Mouse (Mus musculus) G1E (cell line): Measurements from ENCODE around the gene Asap2. TPM values are rescaled to one million over a fixed set of nuclear protein-coding genes. Genes with fewer than 3 reads are reported as not detected.

ENCODE experiments used
- ATAC-seq: 2 replicates; pipeline ENCODE4 v1.8.0; 2016; ENCODE audit warnings: mild to moderate bottlenecking; ENCODE audit not compliant: insufficient number of reproducible peaks, poor library complexity, low FRiP score, severe bottlenecking; ENCODE audit errors: extremely low read depth
- DNase-seq: peaks from one replicate; pipeline ENCODE4 v3.0.0; 2012; ENCODE audit warnings: low spot score
- H3K27me3 ChIP-seq: 2 replicates; pipeline ENCODE4 v1.6.1; 2012; ENCODE audit warnings: mild to moderate bottlenecking, low read length, inconsistent platforms; ENCODE audit not compliant: insufficient read depth
- H3K36me3 ChIP-seq: replicated peaks from 2 replicates; pipeline ENCODE3; 2012; ENCODE audit warnings: mild to moderate bottlenecking, inconsistent platforms
- H3K4me1 ChIP-seq: 2 replicates; pipeline ENCODE4 v1.6.1; 2012; ENCODE audit warnings: low read depth, low read length, inconsistent platforms, mixed read lengths; ENCODE audit not compliant: insufficient read depth
- H3K4me3 ChIP-seq: 2 replicates; pipeline ENCODE4 v1.5.1; 2012; ENCODE audit warnings: low read depth, mild to moderate bottlenecking, inconsistent platforms, low read length, moderate library complexity, mixed read lengths
- H3K9me3 ChIP-seq: replicated peaks from 2 replicates; pipeline ENCODE4 v1.6.1; 2012; ENCODE audit warnings: inconsistent platforms
- CTCF ChIP-seq: IDR thresholded peaks from 2 replicates; pipeline ENCODE4 v1.5.1; 2012; ENCODE audit warnings: low read depth, low read length, inconsistent platforms, mixed read lengths
- GATA1 ChIP-seq: IDR thresholded peaks from 2 replicates; pipeline ENCODE4 v1.6.1; 2012; ENCODE audit warnings: borderline replicate concordance, low read length, inconsistent platforms, mixed read lengths
- GATA2 ChIP-seq: IDR thresholded peaks from 2 replicates; pipeline ENCODE4 v1.6.1; 2012; ENCODE audit warnings: low read depth, low read length, inconsistent platforms, borderline replicate concordance
- POLR2AphosphoS5 ChIP-seq: IDR thresholded peaks from 2 replicates; pipeline ENCODE4 v1.6.1; 2012; ENCODE audit warnings: low read depth, low read length, inconsistent platforms; ENCODE audit not compliant: insufficient replicate concordance
- TAL1 ChIP-seq: conservative IDR thresholded peaks from 2 replicates; pipeline ENCODE4 v1.6.1; 2012; ENCODE audit warnings: low read depth, low read length, inconsistent platforms, mixed read lengths
- polyA plus RNA-seq: library from polyadenylated mRNA; stranded (reverse); fragments of >175 nt; gene quantifications from 2 replicates; pipeline ENCODE4 v1.2.3, GENCODE M21; 2012
- total RNA-seq, 2 experiments: library from RNA; stranded (forward) in 1 of 2; stranded (reverse) in 1 of 2; fragments of 200-1000 nt in 1 of 2; fragments of >200 nt in 1 of 2; fragmentation: Nextera tagmentation in 1 of 2; gene quantifications; 2 replicates each; pipeline ENCODE4 v1.2.3; 2014 to 2017

The Asap2 gene
- total and polyA plus RNA-seq, 3 experiments: not detected

DNA sequence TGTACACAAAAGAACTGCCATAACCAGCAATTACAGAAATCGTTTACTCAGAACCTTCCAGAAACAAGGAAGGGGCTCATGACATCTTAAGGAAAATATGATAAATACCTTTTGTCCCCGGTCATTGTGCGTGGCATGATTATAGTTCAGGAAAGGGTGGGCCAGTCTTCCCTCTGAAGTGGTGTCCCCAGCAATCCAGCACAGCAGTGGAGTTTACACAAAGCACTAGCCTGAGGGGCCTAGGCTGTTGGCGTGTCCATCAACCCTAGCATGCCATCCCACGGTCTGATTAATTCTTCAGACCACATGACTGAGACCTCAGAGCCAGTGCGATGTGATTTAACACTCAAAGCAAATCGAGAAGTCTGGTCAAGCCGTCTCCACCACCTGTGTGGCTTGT, 235.1 kb downstream of the Asap2 start:
- H3K27me3 ChIP-seq: no peaks in the 10 kb centered on the region; the same call in 1 of the 2 replicates
- peaks cover 4% of the 10 kb centered on the region for H3K9me3 ChIP-seq
- no peak for DNase-seq
- H3K36me3 ChIP-seq: no peaks in the 10 kb centered on the region
- no peak for TF ChIP-seq POLR2AphosphoS5
- no peak for TF ChIP-seq GATA2
- no peak for TF ChIP-seq TAL1
- TF ChIP-seq GATA1: no peak
- no peak for TF ChIP-seq CTCF
- no peak overlapping the region for H3K4me3 ChIP-seq
- no peak for ATAC-seq
- no peaks in the 10 kb centered on the region for H3K4me1 ChIP-seq

DNA sequence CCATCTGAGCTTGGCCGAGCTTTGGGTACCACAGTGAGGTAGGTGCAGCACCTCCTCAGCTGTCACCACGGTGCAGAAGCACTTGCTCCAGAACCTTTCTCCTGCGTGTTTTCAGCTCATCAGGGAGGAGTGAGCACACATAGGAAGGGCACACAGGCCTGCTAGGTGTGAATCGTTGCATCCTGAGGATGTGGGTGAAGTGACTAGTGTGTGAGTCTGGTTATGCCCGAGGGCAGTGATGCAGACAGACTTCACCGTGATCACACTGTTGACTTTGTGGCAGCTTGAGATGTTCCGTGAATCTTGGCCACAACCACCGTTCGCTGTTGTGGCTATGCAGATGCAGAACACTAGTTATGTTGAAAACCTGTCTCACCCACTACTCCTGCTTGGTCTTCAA, 236.1 kb downstream of the Asap2 start:
- no peak for DNase-seq
- Histone ChIP-seq H3K4me3 (no peak overlapping the region), H3K36me3 (no peaks in the 10 kb centered on the region), H3K4me1 (no peaks in the 10 kb centered on the region), H3K27me3 (no peaks in the 10 kb centered on the region; the same call in 1 of the 2 replicates), H3K9me3 (peaks cover 4% of the 10 kb centered on the region; the same call in 1 of the 2 replicates)
- no peak for TF ChIP-seq GATA2
- no peak for TF ChIP-seq GATA1
- no peak for TF ChIP-seq POLR2AphosphoS5
- TF ChIP-seq CTCF: no peak
- no peak for TF ChIP-seq TAL1
- ATAC-seq: no peak

DNA sequence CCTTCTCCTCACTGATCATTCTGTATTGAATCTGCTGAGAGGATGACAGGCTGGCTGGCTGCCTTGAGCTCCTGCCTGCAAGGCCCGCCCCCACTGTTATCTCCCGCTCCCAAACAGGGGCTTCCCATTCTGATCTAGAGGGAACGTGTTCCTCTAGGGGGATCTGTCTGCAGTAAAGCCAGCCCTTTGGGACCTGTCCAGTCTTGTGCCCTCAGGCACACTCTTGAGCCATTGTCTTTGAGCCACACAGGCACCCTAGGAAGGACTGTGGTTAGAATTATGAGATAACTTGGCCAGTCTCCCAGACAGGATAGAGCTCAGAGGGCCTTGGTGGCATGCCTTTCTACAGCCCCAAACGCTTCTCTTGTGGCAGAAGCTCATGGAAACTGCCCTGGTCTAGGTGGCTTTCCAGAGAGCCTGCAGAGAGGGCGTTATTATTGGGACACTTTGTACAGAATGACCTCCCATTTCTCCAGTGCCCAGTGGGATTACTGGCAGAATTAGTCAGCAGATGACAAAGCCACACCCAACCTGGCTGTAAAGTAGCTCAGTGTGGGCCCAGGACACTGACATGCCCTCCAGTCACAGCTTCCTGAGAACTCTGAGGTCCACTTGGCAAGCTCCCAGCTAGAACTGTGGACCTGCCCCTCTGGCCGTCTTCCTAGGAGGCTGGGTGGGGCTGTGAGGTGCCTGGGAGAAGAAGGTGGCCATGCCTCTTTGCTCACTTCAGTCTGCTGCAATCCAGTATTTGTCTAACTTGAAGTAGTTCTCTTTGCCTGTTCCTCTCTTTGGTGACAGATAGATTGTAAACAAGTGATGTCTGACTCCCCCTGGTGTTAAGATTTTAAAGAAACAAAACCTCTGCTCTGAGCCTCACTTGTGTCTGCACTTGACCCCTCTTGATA, 237.1 kb downstream of the Asap2 start:
- Histone ChIP-seq H3K4me1 (no peaks in the 10 kb centered on the region), H3K4me3 (no peak overlapping the region), H3K36me3 (no peaks in the 10 kb centered on the region), H3K27me3 (no peaks in the 10 kb centered on the region; the same call in 1 of the 2 replicates), H3K9me3 (peaks cover 4% of the 10 kb centered on the region; the same call in 1 of the 2 replicates)
- no peak for ATAC-seq
- no peak for DNase-seq
- TF ChIP-seq TAL1: no peak
- TF ChIP-seq GATA1: no peak
- no peak for TF ChIP-seq GATA2
- TF ChIP-seq CTCF: no peak
- TF ChIP-seq POLR2AphosphoS5: no peak

DNA sequence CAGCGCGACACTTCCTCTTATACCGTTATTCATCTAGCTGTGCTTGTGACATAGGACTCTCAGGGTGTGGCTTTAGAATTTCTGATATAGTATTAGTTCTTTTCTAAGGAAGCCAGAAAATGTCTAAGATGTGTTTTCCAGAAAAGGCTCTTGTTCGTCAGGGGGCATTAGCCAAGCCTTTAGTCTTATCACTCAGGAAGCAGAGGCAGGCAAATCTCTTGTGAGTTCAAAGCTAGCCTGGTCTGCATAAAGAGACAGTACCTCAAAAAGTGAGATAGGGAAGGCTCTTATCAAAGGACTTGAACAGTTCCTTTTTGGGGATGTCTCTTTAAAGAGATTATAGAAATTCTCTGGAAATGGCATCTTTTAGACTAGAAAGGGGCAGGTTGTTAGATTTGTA, 238.4 kb downstream of the Asap2 start:
- no peaks in the 10 kb centered on the region for H3K4me1 ChIP-seq
- no peak for TF ChIP-seq TAL1
- no peak overlapping the region for H3K4me3 ChIP-seq
- H3K36me3 ChIP-seq: no peaks in the 10 kb centered on the region
- no peaks in the 10 kb centered on the region; the same call in 1 of the 2 replicates for H3K27me3 ChIP-seq
- H3K9me3 ChIP-seq: peaks cover 4% of the 10 kb centered on the region; the same call in 1 of the 2 replicates
- no peak for DNase-seq
- ATAC-seq: no peak

DNA sequence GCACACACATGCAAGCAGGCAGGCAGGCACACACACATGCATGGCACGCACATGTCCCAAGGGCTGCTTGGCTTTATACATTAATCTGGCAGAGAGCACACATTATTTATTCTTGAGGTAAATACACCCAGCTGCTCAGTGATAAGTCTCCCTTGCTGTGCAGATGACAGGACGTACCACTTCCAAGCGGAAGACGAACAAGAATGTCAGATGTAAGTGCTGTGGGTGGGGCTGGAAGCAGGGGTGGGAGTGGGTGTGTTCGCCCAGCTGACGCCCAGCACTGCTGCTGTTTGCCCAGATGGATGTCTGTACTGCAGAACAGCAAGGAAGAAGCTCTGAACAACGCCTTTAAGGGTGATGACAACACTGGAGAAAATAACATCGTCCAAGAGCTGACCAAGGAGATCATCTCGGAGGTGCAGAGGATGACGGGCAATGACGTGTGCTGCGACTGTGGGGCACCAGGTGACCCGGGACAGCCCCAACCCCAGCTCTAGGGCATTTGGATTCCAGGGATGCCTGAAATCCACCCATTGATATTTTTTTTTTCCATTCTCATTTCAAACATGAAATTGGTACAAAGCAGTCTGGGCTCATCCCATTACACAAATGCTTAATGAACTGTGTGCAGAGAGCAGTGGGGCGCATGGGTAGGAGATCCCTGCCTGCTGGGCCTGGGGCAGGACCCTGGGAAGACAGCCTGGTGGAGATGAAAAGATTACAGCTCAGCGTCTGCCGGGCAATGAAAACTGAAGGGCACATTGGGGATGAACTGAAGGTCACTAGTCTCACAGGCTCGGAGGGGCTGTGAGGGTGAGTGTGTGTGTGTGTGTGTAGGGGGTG, 239.0 kb downstream of the Asap2 start:
- Histone ChIP-seq H3K4me1 (no peaks in the 10 kb centered on the region), H3K36me3 (no peaks in the 10 kb centered on the region), H3K4me3 (no peak overlapping the region), H3K27me3 (no peaks in the 10 kb centered on the region; the same call in 1 of the 2 replicates), H3K9me3 (peaks cover 4% of the 10 kb centered on the region; the same call in 1 of the 2 replicates)
- no peak for DNase-seq
- TF ChIP-seq POLR2AphosphoS5: no peak
- TF ChIP-seq CTCF: no peak
- TF ChIP-seq GATA2: no peak
- TF ChIP-seq GATA1: no peak
- no peak for TF ChIP-seq TAL1
- no peak for ATAC-seq

DNA sequence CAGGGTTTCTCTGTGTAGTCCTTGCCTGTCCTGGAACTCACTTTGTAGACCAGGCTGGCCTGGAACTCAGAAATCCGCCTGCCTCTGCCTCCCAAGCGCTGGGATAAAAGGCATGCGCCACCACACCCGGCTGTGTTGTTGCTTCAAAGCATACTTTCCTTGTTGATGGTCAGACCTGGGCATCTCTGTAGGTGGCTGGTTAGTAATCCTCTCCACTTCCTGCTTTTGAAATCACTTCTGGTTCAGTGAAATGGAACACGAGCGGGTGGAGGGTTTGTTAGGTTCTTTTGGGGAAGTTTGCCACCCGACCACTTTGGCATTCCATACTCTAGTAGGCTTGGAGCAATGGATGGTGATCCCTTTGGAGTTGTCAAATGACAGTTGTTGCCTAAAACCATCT, 243.5 kb downstream of the Asap2 start:
- DNase-seq (no peak), ATAC-seq (no peak)
- H3K36me3 ChIP-seq: no peaks in the 10 kb centered on the region

More for the DNA sequence above, 243.5 kb downstream of the Asap2 start:
- TF ChIP-seq GATA2: no peak
- TF ChIP-seq POLR2AphosphoS5: no peak
- no peak for TF ChIP-seq GATA1
- no peak for TF ChIP-seq TAL1
- TF ChIP-seq CTCF: no peak
- Histone ChIP-seq H3K27me3 (no peaks in the 10 kb centered on the region; the same call in 1 of the 2 replicates), H3K4me1 (no peaks in the 10 kb centered on the region), H3K9me3 (0 out of 2 replicates have a peak, but pooled peaks cover 2% of the 10 kb centered on the region), H3K4me3 (no peak overlapping the region)
